Mouse (Mus musculus) heart, postnatal 0 days (tissue): ENCODE measurements at regions not wholly inside any gene's neighbourhood (a gene's known extent, or its start where the extent isn't known, plus 50 kb on each side); places are given as distances from the start of the nearest gene placed in this dataset.

Experiments used
- ATAC-seq: fragments of 200-750 bp; cut with Nextera tagmentation; 2 replicates; pipeline ENCODE4 v1.8.0; 2017; ENCODE audit warnings: low read depth, moderate number of reproducible peaks, moderate library complexity; ENCODE audit not compliant: insufficient read depth
- DNase-seq: peaks from one replicate; pipeline ENCODE4 v3.0.0-alpha.2; 2016; ENCODE audit warnings: low spot score
- H3K27ac ChIP-seq: fragments of 300-500 bp; sonication (generic); 2 replicates; pipeline ENCODE4 v1.5.1; 2014; ENCODE audit warnings: low read depth, mild to moderate bottlenecking
- H3K27me3 ChIP-seq: fragments of 300-500 bp; sonication (generic); 2 replicates; pipeline ENCODE4 v1.6.1; 2014; ENCODE audit warnings: low read length, mixed read lengths; ENCODE audit not compliant: control insufficient read depth, insufficient read depth
- H3K36me3 ChIP-seq: fragments of 300-500 bp; sonication (generic); replicated peaks from 2 replicates; pipeline ENCODE4 v1.6.1; 2014; ENCODE audit warnings: low read length, mixed read lengths; ENCODE audit not compliant: control insufficient read depth, insufficient read depth
- H3K4me1 ChIP-seq: fragments of 300-500 bp; sonication (generic); 2 replicates; pipeline ENCODE4 v1.6.1; 2014; ENCODE audit warnings: antibody characterized with exemption; ENCODE audit not compliant: control insufficient read depth, insufficient read depth
- H3K4me2 ChIP-seq: fragments of 300-500 bp; sonication (generic); 2 replicates; pipeline ENCODE4 v1.6.1; 2014; ENCODE audit warnings: low read depth, mild to moderate bottlenecking, low read length, moderate library complexity
- H3K4me3 ChIP-seq: fragments of 300-500 bp; sonication (generic); 2 replicates; pipeline ENCODE4 v1.5.1; 2014; ENCODE audit warnings: low read depth, low read length
- H3K9ac ChIP-seq: fragments of 300-500 bp; sonication (generic); replicated peaks from 2 replicates; pipeline ENCODE4 v1.6.1; 2014; ENCODE audit warnings: low read depth, low read length, mixed read lengths
- H3K9me3 ChIP-seq: fragments of 300-500 bp; sonication (generic); replicated peaks from 2 replicates; pipeline ENCODE4 v1.6.1; 2016; ENCODE audit warnings: low read length; ENCODE audit not compliant: control insufficient read depth
- CTCF ChIP-seq: IDR thresholded peaks from 2 replicates; pipeline ENCODE4 v1.5.1; 2016; ENCODE audit warnings: antibody characterized with exemption, control low read depth, low read depth
- EP300 ChIP-seq: IDR thresholded peaks from 2 replicates; pipeline ENCODE4 v1.6.1; 2016; ENCODE audit warnings: antibody characterized with exemption, low read depth
- WGBS: fragments of 180-500 bp; shearing (Covaris S2); extraction: QIAGEN DNeasy Blood & Tissue Kit; methylation state at CpG from one replicate; pipeline ENCODE4 v1.1.7; 2014; 5-methylcytosine and 5-hydroxymethylcytosine counted together

DNA sequence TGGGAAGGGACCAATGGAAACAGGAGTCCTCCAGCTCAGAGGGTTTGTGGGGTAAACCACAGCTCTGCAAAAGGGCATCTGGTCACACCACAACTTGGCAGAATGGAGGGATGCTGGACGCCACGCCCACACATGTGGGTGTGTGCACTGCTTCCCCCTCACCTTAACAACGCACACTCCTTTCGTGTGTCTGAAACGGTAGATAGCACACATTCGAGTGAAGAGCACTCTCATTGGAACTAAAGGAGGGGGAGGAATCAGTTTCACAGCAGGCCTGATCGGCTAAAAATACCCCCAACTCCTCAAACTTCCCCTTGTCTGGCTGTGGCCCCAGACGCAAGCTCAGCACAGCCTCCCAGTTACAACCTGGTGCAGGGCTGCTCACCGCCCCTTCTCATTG is 118.3 kb upstream of the Klf14 start:
- Histone ChIP-seq H3K4me1 (peaks cover 40% of the 10 kb centered on the region), H3K36me3 (no peaks in the 10 kb centered on the region), H3K4me2 (no peak overlapping the region), H3K27me3 (no peaks in the 10 kb centered on the region), H3K9ac (no peak overlapping the region), H3K4me3 (no peak overlapping the region), H3K9me3 (no peaks in the 10 kb centered on the region), H3K27ac (peak overlapping the region; percentile 12; the same call in 1 of the 2 replicates)
- 35% methylated on average over 9 of the region's 9 CpGs for WGBS
- DNase-seq = no peak
- no peak for ATAC-seq
- no peak for TF ChIP-seq CTCF
- no peak for TF ChIP-seq EP300

DNA sequence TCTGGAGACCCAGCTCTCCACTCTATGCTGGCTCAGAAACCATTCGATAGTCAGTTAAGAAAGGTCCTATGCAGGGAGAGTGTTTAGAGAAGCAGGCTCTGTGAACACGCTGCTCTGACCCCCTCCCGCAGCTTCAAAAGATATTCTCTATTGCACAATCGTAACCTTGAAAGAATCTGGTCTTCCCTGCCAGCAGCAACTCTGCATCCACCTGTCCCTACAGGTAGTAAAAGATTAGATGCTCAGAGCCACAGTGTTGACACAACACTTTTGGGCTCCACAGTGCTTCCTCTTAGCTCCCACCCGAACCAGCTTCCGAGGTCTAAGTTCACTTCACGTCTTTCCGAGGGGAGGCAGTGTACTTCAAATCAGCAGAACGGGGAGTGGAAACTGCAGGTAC is 118.9 kb upstream of the Klf14 start:
- no peak for TF ChIP-seq EP300
- TF ChIP-seq CTCF = no peak
- WGBS = 69% methylated on average over 9 of the region's 9 CpGs
- peaks cover 46% of the 10 kb centered on the region for H3K4me1 ChIP-seq
- no peak for ATAC-seq
- no peak for DNase-seq
- no peaks in the 10 kb centered on the region for H3K27me3 ChIP-seq
- no peak overlapping the region for H3K4me2 ChIP-seq
- no peak overlapping the region for H3K4me3 ChIP-seq
- H3K9me3 ChIP-seq = no peaks in the 10 kb centered on the region
- H3K27ac ChIP-seq = no peak overlapping the region
- H3K9ac ChIP-seq = no peak overlapping the region
- H3K36me3 ChIP-seq = no peaks in the 10 kb centered on the region

- Histone ChIP-seq H3K4me2 (no peak overlapping the region), H3K27me3 (no peaks in the 10 kb centered on the region), H3K4me3 (no peak overlapping the region), H3K27ac (no peak overlapping the region), H3K4me1 (peaks cover 48% of the 10 kb centered on the region), H3K36me3 (no peaks in the 10 kb centered on the region), H3K9me3 (no peaks in the 10 kb centered on the region), H3K9ac (no peak overlapping the region)
- DNase-seq (no peak), ATAC-seq (peak; percentile 28; the same call in 1 of the 2 replicates)
- WGBS = 65% methylated on average over 6 of the region's 6 CpGs
- TF ChIP-seq EP300 (no peak), CTCF (no peak)
Measured at GRCm38 (mm10) chr6:31078413-31078812, 119.5 kb upstream of the Klf14 start.

DNA sequence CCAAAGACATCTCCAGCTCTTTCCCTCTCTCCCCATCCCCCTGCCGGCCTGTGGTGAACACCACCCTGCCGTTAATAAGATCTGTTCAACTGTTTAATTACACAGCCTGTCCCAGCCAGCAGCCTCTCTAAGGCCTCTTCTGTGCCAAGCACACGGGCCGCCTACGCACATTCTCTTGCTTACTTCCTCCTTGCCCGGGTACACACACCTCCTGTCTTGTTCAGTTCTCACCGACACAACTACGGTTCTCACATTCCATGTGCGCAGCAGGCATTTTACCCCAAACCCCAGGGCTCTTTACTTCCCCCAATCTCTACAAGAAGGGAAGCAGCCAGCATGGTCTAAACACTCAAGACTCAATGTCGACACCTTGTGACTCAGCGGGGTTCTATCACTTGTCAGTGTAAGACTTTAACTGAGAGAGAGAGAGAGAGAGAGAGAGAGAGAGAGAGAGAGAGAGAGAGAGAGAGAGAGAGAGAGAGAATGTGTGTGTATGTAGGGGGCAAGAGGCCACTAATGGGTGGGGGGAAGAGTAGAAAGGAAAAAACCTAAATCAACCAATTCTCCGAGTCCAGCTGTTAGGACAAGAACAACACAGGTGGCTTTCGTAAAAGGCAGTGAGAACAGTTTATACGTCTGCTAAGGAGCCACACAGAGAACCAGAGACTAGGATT is 120.8 kb upstream of the Klf14 start:
- no peak for DNase-seq
- Histone ChIP-seq H3K4me3 (no peak overlapping the region), H3K9me3 (no peaks in the 10 kb centered on the region), H3K27me3 (no peaks in the 10 kb centered on the region), H3K27ac (no peak overlapping the region), H3K9ac (no peak overlapping the region), H3K36me3 (no peaks in the 10 kb centered on the region), H3K4me2 (no peak overlapping the region), H3K4me1 (peaks cover 48% of the 10 kb centered on the region)
- ATAC-seq = no peak
- TF ChIP-seq CTCF = no peak
- TF ChIP-seq EP300 = no peak
- 52% methylated on average over 14 of the region's 14 CpGs for WGBS

- 82% methylated on average over 4 of the region's 4 CpGs for WGBS
- no peak overlapping the region for H3K4me2 ChIP-seq
- H3K27me3 ChIP-seq = no peaks in the 10 kb centered on the region
Measured at GRCm38 (mm10) chr6:31080279-31080678, 121.4 kb upstream of the Klf14 start.

DNA sequence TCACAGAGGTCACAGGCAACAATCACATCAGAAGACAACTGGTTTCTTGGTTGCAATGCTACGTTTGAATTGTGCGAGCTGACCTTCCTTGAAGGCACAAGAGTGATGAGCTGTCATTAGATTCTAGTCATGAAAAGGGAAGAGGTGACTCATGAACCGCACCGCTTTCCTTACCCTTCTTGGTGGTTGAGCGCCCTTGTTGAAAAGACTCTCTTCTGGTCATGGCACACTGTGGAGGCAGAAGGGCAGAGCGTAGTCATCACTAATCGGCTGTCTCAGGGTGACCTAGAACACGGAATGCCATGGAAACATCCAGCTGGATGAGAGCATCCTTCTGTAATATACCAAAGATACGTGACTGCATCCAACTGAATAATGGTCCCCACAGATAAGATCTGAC is 121.8 kb upstream of the Klf14 start:
- Histone ChIP-seq H3K4me2 (no peak overlapping the region), H3K36me3 (no peaks in the 10 kb centered on the region), H3K27me3 (no peaks in the 10 kb centered on the region), H3K4me3 (no peak overlapping the region), H3K4me1 (peaks cover 48% of the 10 kb centered on the region), H3K9me3 (no peaks in the 10 kb centered on the region), H3K27ac (no peak overlapping the region), H3K9ac (no peak overlapping the region)
- 91% methylated on average over 9 of the region's 9 CpGs for WGBS
- ATAC-seq = no peak
- no peak for DNase-seq
- no peak for TF ChIP-seq CTCF
- TF ChIP-seq EP300 = no peak

More at GRCm38 (mm10) chr6:31080279-31080678, 121.4 kb upstream of the Klf14 start:
- Histone ChIP-seq H3K9ac (no peak overlapping the region), H3K27ac (no peak overlapping the region), H3K4me1 (peaks cover 48% of the 10 kb centered on the region), H3K36me3 (no peaks in the 10 kb centered on the region), H3K4me3 (no peak overlapping the region), H3K9me3 (no peaks in the 10 kb centered on the region)
- DNase-seq = no peak
- no peak for ATAC-seq
- no peak for TF ChIP-seq EP300
- no peak for TF ChIP-seq CTCF
